Mouse (Mus musculus) v-Abl transformed pro-B cells (cell line): ENCODE data around the gene Jarid2.

ENCODE experiments used
- in situ Hi-C, 2 experiments: fragments of 400-800 bp; cut with MboI; formaldehyde crosslinking; loops; one replicate each; pipeline ENCODE4 v1.15.1; 2025; ENCODE audit not compliant: unreplicated experiment in 2 of 2

Jarid2 gene

DNA sequence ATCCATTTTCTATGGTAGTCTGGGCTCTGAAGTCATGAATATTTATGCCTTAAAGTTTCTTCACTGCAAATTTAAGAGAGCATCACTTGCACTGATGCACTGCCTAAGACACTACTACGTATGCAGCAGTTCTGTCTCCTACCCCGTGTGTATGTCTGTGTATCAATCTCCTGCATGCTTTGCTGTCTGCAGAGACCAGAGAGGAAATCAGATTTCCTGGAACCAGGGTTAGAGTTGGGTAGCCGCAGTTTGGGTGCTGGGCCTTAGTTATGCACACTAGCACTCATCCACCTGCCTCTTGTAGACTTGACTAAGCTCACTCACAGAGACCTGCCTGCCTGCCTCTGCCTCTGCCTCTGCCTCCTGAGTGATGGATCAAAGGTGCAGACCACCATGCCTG, 33.8 kb downstream of the Jarid2 start:
- in situ Hi-C loops: loop anchor here in 1 of 2 experiments (10.0 kb wide), 1 partner anchor 212 kb away; no protein-coding TSS in a partner anchor

DNA sequence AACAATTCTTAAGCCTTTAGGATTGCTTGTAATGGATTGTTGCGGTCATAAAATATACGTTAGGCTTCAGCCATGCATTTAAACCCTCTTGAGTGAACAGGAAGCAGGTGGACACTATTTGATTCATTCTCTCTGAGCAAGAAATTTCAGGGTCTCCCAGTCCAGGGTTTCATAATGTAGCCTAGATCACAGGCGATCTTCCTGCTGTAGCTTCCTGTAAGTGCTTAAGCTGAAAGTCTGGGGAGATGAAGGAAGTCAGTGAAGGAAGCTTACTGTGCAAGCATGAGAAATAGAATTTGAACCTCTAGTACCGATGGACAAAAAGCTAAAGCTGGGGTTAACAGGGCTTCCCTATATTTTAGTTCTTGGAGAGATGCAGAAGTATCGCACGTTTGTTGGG, 38.5 kb downstream of the Jarid2 start:
- in situ Hi-C loops: loop anchor here in 1 of 2 experiments (10.0 kb wide), 1 partner anchor 207 kb away; no protein-coding TSS in a partner anchor

DNA sequence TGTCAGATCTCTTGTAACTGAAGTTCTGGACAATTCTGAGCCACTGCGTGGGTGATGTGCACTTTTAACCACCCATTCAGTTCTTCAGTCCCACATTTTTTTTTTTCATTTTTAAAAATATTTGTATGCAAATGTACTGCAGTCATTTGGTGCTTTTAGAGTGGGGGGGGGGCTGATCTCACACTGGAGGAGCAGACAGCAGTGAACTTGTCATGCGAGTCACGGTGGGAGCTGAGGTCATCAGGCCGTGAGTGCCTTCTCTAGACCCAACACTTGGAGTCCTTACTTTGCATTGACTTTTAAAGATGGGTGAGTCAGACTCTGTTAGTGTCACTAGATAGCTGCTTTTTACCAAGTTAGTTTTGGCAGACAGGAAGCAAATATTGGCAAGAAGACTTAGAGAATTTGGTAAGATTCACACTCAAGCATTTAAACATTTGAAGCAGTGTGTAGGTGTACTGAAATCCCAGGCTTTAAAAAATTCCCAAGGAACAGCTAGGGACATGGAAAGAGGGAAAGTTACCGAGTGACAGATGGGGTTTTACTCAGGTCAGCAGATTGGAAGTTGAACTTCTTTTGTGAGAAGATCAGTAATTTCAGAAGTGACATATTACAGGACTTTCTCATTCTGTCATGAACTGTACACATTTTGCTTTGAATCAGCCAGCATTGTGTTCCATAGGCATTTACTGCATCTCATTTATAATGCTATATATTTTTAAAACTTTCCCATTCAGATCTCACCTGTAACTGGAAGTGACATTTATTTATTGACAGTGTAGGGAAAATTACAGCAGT, 41.7 kb downstream of the Jarid2 start:
- in situ Hi-C loops: no loop called here

DNA sequence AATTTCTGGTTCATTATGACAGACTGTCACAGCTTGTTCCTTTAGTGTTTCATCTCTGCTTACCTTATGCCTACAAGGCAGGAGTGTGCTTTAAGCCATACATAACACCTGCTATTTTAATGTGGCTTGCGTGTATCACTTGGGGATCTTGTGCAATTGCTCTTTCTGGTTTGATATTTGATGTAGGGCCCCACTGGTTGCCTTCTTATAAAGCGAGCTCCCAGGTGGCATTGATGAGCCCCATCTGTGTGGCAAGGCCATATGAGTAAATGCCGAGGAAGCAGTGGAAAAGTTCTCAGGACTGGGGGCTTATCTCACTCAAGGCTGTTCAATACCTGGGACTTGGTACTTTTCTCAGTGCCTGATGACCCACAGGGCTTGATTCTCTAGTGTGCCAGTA, 43.5 kb downstream of the Jarid2 start:
- in situ Hi-C loops: no loop called here

DNA sequence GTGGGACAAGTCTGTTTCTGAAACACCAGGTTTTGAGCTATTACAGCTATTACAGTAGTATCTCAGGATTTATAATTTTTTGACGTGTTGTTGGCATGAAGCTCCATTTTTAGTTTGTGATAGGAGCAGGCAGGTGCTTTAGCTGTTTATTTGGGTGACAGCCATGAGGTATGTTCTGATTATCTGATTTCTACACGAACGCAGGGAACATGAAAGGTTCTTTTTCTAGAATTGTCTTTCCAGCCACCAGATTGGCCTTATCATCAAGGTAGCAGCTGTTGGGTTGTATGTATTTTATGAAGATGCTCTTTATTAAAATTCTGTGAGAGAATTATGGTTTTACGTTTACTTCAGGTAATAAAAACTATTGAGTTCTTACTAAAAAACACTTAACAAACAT, 45.1 kb downstream of the Jarid2 start:
- in situ Hi-C loops: no loop called here

DNA sequence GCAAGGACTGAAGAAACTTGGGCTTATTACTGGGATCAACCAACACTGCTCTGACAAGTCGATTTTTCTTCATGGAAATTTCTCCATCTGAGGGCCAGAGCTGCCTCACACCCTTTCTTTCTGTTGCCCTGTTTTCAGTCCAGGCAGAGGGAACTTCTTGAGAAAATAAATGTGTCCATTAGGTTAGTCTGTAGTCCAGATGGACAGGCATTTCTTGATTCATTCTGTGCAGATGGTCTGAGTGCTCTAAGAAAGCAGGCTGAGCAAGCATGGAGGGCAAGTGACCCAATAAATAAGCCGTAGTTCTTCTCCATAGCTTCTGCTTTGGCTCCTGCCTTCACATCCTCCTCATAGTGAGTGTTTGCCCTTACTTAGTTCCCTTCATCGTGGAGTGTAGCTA, 46.1 kb downstream of the Jarid2 start:
- in situ Hi-C loops: no loop called here

DNA sequence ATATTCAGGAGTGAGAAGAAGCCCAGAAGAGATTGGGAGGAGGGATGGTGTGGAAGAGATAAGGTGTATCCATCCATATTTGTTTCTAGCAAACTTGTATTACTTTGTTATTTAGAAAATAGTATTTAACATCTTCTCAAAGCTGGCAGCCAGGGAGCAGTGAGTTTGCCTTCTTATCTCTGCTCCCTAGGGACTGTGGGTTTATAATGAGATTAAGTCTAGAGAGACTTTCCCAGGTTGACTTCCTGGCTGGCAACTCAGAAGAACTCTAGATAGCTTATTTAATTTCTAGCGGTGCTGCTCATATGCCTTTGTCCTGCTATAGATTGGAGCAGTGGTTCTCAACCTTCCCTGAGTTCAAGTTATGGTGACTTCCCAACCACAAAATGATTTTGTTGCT, 51.2 kb downstream of the Jarid2 start:
- in situ Hi-C loops: no loop called here

DNA sequence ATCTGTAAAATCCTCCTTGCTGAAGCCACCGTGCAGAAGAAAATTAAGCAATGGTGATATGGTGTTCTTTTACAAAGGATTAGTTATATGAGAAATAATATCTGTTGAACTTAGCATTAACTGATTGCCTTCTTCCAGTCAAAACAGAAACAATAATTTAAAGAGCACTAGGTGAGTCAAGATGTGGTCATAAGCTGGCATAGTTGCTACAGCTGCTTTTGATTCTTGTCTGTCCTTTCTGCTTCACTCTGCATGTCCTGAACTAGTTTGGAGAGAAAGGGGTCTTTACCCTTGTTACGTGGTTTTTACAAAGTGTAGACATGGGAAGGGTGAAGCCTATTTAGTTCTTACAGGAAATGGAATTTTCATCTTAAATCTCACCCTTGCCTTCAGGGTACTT, 51.9 kb downstream of the Jarid2 start:
- in situ Hi-C loops: no loop called here

DNA sequence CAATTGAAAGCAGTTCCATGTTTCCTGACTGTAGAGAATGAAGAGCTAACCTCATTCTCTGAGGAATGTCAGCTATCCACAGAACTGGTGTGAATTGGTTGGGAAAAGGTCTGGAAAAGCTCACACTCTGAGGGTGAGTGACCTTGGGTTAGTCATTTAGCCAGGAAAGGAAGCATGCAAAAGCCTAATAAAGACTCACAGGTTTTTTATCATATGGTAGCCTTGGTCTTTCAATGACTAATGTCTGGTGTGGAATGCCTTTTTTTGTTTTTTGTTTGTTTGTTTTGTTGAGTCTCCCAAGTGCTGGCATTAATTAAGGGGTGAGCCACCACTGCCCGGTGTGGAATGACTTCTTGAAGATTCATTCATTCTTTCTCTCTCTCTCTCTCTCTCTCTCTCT, 55.3 kb downstream of the Jarid2 start:
- in situ Hi-C loops: no loop called here

DNA sequence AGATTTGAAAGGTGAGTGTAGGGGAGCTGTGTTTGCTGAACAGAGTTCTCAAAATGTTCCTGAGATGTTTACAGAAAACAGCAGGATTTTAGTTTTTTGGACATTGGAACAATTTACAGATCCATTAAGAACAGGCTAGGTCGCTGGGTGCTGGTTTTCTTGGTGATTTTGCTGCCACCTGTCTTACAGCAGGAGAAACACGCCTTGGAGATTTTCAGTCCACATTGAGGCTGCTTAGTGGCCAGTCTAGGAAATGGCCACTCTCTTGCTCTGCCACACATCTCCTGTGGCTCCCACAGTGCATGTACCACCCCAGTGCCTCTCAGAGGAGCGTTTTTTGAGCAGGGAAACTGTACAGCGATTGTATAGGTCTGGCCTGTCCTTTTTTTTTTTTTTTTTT, 57.0 kb downstream of the Jarid2 start:
- in situ Hi-C loops: no loop called here

DNA sequence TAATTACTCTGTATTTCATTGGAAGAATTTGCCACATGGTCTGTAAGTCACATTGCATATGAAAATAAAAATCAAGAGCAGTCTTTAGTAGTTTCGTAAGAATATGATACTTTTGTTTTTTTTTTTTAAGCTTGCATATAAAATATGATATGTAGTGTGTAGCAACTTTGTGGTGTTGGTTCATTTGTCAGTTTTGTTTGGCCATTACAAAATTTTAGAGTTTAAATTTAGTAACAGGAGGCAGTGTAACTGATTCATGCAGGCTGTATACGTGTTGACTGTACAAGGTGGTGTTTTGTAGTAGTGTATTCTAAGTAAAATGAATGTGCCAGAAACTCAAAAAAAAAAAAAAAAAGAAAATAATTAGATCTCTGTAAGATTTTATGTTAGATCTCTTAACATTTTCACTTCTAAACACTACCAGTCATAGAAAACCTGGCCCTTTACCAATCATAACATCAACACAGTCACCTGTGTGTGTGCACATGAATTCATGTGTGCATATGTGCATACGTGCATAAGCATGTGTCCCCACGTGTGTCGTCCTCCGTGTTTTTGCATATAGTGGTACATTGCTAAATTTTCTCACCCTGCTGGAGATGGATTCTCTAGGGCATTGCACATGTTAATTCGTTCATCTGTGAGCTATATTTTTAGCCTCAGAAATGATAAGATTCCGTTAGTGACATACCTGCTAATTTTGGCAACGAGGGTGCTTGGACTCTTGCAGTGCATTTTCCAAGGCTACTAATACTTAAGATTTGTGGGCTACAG, 59.3 kb downstream of the Jarid2 start:
- in situ Hi-C loops: no loop called here

DNA sequence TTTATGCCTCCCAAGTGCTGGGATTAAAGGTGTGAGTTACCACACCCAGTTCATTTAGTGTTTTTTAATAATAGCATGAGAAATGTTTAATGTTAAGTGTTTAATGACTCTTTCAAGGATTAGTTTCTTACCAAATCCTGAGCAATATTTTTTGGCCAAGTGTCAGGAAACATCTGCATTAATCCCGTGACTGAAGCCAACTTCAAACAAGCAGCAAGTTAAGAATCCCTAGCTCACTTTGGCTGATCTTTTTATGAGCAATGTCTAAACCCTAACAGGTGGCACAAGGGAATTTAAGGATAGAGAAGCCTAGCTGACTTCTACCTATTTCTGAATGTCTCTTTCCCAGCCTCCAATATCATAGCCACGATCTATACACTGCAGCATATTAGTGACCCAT, 60.7 kb downstream of the Jarid2 start:
- in situ Hi-C loops: no loop called here

DNA sequence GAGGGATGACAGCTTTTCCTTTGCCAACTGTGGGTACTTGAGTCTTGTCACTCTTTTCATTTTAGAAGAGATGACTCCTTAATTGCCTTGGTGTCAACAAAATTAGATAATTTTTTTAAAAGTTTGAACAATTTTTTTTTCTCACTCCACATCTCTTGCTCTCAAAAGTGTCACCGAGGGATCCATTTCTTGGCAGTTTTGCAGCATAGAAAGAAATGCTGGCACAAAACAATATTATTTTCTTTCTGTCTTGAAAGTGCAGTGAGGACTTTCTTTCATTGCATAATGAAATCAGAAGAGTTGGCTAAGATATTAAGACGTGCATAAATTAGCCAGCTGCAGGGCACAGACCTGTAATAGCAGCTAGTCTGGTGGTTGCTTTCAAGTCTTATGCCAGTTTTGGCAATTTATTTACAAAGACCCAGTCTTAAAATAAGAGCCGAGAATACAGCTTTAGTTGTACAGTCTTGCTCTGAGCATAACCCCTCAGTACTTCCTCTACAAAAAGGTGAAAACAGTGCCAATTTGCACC, 63.2 kb downstream of the Jarid2 start:
- in situ Hi-C loops: no loop called here

DNA sequence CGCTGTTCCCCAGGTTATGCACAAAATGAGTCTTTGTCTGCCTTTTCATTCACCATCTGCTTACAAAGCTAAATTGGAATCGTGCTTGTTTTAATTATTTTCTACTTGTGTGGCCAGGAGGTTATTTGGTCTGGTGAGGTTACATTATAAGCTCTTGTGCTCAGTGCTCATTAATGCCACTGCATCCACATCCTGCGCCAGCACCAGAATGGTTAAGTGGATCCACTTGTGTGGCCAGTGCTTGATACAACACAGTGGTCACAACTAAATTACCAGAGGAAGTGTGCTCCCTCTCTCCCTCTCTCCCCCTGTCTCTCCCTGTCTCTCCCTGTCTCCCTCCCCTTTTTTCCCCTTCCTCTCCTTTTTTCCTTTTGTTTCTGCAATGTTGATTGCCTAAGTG, 66.6 kb downstream of the Jarid2 start:
- in situ Hi-C loops: no loop called here

DNA sequence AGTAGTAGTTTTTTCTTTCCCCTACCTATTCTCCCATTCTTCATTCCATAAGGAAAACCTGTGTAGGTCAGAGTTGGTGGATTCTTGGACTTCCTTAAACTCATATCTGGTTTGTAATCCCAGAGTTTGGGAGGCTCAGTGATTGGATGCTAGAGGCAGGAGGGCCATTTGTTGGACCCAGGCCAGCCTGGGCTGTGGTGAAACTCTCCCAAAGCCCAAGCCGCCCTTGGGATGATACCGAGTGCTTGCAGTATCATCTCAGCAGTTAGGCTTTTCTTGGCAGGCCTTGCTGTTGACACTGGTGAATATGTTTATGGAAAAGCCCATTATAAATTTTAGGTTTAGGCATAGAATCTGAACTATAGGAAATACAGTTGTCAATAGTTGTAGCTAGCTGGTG, 67.5 kb downstream of the Jarid2 start:
- in situ Hi-C loops: no loop called here

DNA sequence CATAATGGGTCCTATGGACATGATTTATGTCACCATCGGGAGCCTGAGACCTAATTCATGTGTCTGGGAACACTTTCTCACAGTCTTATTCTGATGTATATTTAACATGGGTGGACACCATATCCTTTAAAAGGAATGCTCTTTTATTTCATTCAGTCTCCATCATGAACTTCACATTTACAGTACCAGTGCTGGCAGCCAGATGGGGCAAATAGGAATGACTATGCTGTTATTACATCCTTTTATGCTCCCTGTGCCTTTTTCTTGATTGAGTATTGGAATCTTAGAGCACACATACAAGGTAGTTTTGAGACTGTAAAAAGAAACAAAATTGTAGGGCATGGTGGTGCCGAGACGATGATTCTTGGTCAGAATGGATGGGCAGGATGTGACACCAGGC, 69.0 kb downstream of the Jarid2 start:
- in situ Hi-C loops: no loop called here

DNA sequence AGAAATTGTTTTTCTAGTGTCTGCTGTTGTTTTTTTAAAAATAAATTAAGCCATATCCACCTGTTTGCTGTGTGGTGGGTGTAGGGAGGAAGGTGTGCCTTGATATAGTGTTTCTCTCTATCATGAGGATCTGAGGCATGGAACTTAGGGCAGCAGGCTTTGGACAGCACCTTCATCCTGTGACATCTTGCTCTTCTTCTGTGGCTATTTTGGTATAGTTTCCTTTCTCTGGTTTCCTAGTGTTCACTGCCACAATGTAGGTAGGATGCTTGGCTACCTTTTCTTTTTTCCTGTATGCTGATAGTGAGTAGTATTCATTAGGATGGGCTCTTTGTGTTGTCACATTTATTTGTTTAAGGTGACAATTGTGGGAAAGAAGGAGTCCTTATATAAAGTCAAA, 69.9 kb downstream of the Jarid2 start:
- in situ Hi-C loops: no loop called here

DNA sequence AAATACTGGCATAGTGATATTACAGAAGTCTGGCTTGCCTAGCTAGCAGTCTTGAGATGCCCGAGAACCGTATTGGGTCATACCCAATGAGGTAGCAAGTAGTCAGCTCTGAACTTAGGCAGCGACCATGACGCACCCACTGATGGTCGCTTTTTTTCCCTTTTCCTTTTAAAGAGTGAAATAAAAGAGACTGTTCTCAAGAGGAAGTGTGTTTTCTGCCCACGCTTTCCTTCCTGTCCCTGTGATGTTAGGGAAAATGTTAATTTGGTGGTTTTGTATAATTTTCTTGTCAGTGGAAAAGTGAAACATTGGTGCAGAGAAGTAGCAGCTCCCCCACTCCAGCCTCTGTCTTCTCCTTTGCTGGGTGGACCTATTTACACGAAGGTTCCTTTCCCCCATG, 70.8 kb downstream of the Jarid2 start:
- in situ Hi-C loops: loop anchor here (10.0 to 25.0 kb wide), 2 partner anchors 738 to 935 kb away; no protein-coding TSS in a partner anchor

DNA sequence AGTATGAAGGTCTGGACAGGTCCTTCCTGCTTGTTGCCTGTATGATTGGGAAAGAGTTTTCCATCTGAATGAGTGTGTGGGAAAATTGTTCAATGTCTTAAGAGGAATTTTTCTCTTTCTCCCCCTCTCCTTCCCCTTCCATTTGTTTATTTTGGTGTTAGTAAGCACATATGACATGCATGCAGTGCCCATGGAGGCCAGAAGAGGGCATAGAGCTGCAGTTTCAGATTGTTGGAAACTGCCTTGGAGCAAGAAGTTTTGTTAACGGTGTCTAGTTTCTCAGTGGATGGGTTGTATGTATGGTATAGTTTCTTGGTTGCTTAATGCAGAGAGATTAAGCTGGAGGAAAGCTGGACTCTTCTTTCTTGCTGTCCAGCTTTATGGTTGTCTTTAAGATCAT, 75.6 kb downstream of the Jarid2 start:
- in situ Hi-C loops: loop anchor here (10.0 to 25.0 kb wide), 2 partner anchors 743 to 940 kb away; no protein-coding TSS in a partner anchor

DNA sequence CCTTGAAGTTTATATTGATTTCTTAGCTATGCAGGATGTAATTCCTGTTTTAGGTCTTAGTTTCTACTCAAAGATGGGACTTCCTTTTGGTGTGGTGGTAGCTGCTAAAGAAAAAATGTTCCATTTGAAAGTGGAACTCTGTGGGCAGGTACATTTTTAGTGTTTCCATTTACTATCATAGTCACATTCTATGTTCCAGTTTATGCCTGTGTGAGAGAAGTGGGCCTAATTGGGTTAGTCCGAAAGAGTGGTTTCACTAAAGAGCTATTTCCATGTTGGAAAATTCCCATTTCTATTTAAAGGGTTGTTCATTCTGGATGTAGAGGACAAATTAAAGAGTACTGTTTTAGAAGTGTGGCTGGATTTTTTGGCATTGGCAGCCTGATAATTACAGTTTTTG, 79.0 kb downstream of the Jarid2 start:
- in situ Hi-C loops: loop anchor here (10.0 to 25.0 kb wide), 2 partner anchors 746 to 944 kb away; no protein-coding TSS in a partner anchor

DNA sequence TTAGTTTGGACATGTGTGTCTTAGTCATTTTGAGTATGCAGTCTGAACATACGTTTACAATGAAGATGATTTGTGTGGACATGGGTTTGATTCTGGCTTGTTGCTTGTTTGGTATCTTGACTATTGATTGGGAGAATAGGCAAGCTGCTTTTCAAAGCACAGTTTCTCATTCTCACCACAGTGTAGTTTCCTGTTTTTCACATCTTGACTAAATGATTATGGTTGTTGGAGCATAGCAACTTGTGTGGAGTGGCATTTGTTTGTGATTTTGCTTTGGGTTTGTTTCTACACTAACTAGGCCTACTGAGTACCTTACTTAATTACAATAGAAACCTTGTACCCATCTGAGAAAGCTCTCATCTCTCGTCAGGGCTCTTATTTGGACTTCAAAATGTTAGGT, 81.7 kb downstream of the Jarid2 start:
- in situ Hi-C loops: loop anchor here in 1 of 2 experiments (25.0 kb wide), 1 partner anchor 749 kb away; no protein-coding TSS in a partner anchor
